Mouse (Mus musculus) embryonic stem cell, embryonic (primary cell): ENCODE results near the gene Zfand4.
"Not testable (repeated sequence)": the region's sequence is repeated elsewhere in the genome, so short reads cannot be mapped to it uniquely, and the experiment has no call there.

Source experiments
- CTCF ChIA-PET, 4 experiments: fragments of 300-600 bp in 2 of 4; fragments of 350-600 bp in 2 of 4; sonication (Branson Sonifier 250); formaldehyde crosslinking; loops; one replicate each; lab custom pipeline; 2022; ENCODE audit warnings: inconsistent platforms in 2 of 4; lab: Charles Lee
- POLR2A ChIA-PET, 4 experiments: fragments of 300-600 bp in 2 of 4; fragments of 350-600 bp in 2 of 4; sonication (Branson Sonifier 250); formaldehyde crosslinking; loops; one replicate each; lab custom pipeline; 2022; ENCODE audit warnings: antibody characterized with exemption in 4 of 4, inconsistent platforms in 1 of 4; lab: Charles Lee

Zfand4 gene

GRCm38 (mm10) chr6:116264018-116264651 lies at the start of gene Zfand4:
Gene Zfand4 (plus strand): TSS chr6:116264222.
- CTCF ChIA-PET, result interaction anchor here in 2 of 4 experiments (0.5 to 1.0 kb wide), 3 partner anchors 35 to 1689 kb away, joined by 3 to 5 read pairs (median 5); no protein-coding TSS in a partner anchor
- POLR2A ChIA-PET, result interaction anchor here (0.9 to 3.5 kb wide), 25 partner anchors 9 to 648 kb away, joined by 3 to 30 read pairs (median 5); partner anchors contain the start of genes Washc2 (in 4 of the 4) and Tmcc1 (in 1 of the 4)

GRCm38 (mm10) chr6:116227767-116228166 lies 36.3 kb upstream of the Zfand4 start:
- ChIA-PET POLR2A (interaction anchor here in 2 of 4 experiments (0.8 to 5.7 kb wide), 10 partner anchors 10 to 36 kb away, joined by 3 to 39 read pairs (median 8); partner anchors contain the start of genes Washc2 (in 2 of the 2) and Zfand4 (in 1 of the 2)), CTCF (interaction anchor here in 3 of 4 experiments (0.6 to 2.0 kb wide), 8 partner anchors 16 to 381 kb away, joined by 3 to 8 read pairs (median 6); partner anchors contain the start of genes Washc2 (in 2 of the 3), Ift122 (in 1 of the 3) and Mbd4 (in 1 of the 3))

- ChIA-PET CTCF (interaction anchor here (0.5 to 2.0 kb wide), 18 partner anchors 10 to 403 kb away, joined by 3 to 13 read pairs (median 4); partner anchors contain the start of genes Washc2 (in 2 of the 4), Ift122 (in 1 of the 4), Mbd4 (in 1 of the 4) and Zfand4 (in 1 of the 4)), POLR2A (interaction anchor here in 3 of 4 experiments (0.6 to 5.7 kb wide), 12 partner anchors 9 to 397 kb away, joined by 3 to 39 read pairs (median 5); partner anchors contain the start of genes Washc2 (in 2 of the 3) and Zfand4 (in 2 of the 3))
Observed at GRCm38 (mm10) chr6:116228785-116229525, 35.1 kb upstream of the Zfand4 start.

DNA sequence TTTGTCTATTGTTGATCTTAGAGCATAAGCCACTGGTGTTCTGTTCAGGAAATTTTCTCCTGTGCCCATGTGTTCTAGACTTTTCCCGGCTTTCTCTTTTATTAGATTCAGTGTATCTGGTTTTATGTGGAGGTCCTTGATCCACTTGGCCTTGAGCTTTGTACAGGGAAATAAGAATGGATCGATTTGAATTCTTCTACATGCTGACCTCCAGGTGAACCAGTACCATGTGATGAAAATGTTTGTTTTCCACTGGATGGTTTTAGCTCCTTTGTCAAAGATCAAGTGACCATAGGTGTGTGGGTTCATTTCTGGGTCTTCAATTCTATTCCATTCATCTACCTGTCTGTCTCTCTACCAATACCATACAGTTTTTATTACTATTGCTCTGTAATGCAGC lies 29.2 kb upstream of the Zfand4 start:
- CTCF ChIA-PET, result not testable (repeated sequence)
- POLR2A ChIA-PET, result interaction anchor here in 2 of 4 experiments (1.2 to 2.0 kb wide), 2 partner anchors 16 to 90 kb away, joined by 3 to 5 read pairs; no protein-coding TSS in a partner anchor

GRCm38 (mm10) chr6:116235336-116235735 lies 28.7 kb upstream of the Zfand4 start:
- POLR2A ChIA-PET, result interaction anchor here in 1 of 4 experiments (1.2 kb wide), 1 partner anchor 90 kb away, joined by 3 read pairs; no protein-coding TSS in a partner anchor
- CTCF ChIA-PET, result no interaction called here

- POLR2A ChIA-PET, result no interaction called here
- CTCF ChIA-PET, result no interaction called here
Observed at GRCm38 (mm10) chr6:116238083-116238482, 25.9 kb upstream of the Zfand4 start.

DNA sequence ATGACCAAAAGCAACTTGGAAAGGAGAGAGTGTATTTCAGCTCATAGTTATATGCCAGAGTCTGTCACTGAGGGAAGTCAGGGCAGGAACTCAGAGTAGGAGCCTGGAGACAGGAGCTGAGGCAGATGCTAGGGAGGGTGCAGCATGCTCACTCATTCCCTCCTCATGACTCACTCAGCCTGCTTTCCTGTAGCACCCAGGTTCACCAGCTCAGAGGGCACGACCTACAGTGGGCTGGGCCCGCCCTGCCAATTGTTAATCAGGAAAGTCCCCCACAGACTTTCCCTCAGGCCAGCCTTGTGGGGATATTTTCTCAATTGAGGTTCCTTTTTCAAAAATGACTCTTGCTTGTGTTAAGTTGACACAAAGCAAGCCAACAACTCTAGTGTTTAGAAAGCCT lies 23.7 kb upstream of the Zfand4 start:
- POLR2A ChIA-PET, result interaction anchor here in 2 of 4 experiments (0.7 to 2.4 kb wide), 7 partner anchors 9 to 33 kb away, joined by 3 to 9 read pairs (median 4); partner anchors contain the start of genes Washc2 (in 1 of the 2) and Zfand4 (in 1 of the 2)
- CTCF ChIA-PET, result interaction anchor here in 2 of 4 experiments (1.3 to 1.8 kb wide), 2 partner anchors 11 to 12 kb away, joined by 4 to 6 read pairs; no protein-coding TSS in a partner anchor

- CTCF ChIA-PET, result interaction anchor here in 1 of 4 experiments (0.6 kb wide), 1 partner anchor 78 kb away, joined by 3 read pairs; no protein-coding TSS in a partner anchor
- POLR2A ChIA-PET, result interaction anchor here in 1 of 4 experiments (1.0 to 1.1 kb wide), 2 partner anchors 11 to 14 kb away, joined by 3 read pairs; no protein-coding TSS in a partner anchor
Observed at GRCm38 (mm10) chr6:116259649-116260048, 4.4 kb upstream of the Zfand4 start.

DNA sequence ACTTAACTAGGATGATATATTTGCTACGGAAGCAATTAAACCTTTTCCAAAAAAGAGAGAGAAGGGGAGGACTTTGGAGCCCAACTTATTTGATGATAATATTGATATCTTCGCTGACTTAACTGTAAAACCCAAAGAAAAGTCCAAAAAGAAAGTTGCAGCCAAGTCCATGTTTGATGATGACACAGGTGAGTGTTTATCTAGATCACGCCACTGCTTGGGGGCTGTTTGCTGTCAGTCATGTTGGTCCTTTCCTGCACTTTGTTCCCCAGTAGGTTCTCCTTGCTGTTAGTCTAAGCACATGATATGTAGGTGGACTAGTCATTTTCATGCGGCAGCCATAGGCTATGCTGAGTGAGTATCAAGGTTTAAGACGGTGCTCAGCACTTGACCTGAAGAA lies 3.5 kb upstream of the Zfand4 start:
- ChIA-PET POLR2A (interaction anchor here in 1 of 4 experiments (1.6 kb wide), 1 partner anchor 33 kb away, joined by 4 read pairs; no protein-coding TSS in a partner anchor), CTCF (interaction anchor here in 1 of 4 experiments (1.1 kb wide), 1 partner anchor 32 kb away, joined by 4 read pairs; no protein-coding TSS in a partner anchor)

- ChIA-PET POLR2A (interaction anchor here in 3 of 4 experiments (0.6 to 3.5 kb wide), 8 partner anchors 8 to 108 kb away, joined by 3 to 30 read pairs (median 4); partner anchors contain the start of gene Washc2 (in 2 of the 3)), CTCF (no interaction called here)
Observed at GRCm38 (mm10) chr6:116262824-116263223, 1.2 kb upstream of the Zfand4 start.

DNA sequence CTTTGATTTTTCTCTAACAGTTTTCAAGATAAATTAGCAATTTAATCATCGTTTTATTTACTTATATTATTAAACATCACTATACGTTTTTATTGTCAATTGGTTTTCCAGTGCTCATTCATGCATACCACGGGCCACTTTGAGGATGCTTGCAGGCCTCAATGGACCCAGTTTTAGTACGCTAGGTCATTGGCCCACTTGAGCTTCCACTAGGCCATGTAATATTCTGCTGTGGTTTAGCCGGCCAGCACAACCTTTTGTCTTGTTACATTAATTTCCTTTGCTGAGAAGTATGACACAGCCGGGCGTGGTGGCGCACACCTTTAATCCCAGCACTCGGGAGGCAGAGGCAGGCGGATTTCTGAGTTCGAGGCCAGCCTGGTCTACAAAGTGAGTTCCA lies 814 bp downstream of the Zfand4 start:
- POLR2A ChIA-PET, result interaction anchor here in 2 of 4 experiments (0.5 to 3.5 kb wide), 14 partner anchors 11 to 268 kb away, joined by 3 to 30 read pairs (median 6); partner anchors contain the start of genes Washc2 (in 2 of the 2) and Tmcc1 (in 1 of the 2)
- CTCF ChIA-PET, result no interaction called here

DNA sequence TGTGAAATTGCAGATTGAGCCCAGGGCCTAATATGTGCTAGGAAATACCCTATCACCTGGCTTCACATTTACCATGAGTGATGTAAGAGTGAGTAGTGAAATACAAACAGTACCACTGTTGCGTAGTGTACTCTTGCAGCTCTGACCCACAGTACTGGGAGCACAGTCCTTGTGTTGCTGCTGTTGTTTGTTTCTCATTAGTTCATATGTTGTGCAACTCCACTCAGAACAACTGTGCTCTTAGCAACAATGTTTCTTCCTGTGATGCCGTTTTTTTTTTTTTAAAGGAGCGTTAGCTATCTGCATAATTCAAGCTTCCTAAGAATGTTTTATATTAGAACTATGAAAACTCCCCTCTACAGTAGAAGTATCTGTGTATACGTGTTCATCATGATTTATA lies 1.6 kb downstream of the Zfand4 start:
- CTCF ChIA-PET, result interaction anchor here in 3 of 4 experiments (0.6 to 1.9 kb wide), 4 partner anchors 9 to 67 kb away, joined by 3 to 8 read pairs (median 6); no protein-coding TSS in a partner anchor
- POLR2A ChIA-PET, result interaction anchor here in 3 of 4 experiments (0.9 to 2.3 kb wide), 8 partner anchors 9 to 72 kb away, joined by 3 to 14 read pairs (median 5); partner anchors contain the start of genes Tmcc1 (in 2 of the 3) and Washc2 (in 1 of the 3)

DNA sequence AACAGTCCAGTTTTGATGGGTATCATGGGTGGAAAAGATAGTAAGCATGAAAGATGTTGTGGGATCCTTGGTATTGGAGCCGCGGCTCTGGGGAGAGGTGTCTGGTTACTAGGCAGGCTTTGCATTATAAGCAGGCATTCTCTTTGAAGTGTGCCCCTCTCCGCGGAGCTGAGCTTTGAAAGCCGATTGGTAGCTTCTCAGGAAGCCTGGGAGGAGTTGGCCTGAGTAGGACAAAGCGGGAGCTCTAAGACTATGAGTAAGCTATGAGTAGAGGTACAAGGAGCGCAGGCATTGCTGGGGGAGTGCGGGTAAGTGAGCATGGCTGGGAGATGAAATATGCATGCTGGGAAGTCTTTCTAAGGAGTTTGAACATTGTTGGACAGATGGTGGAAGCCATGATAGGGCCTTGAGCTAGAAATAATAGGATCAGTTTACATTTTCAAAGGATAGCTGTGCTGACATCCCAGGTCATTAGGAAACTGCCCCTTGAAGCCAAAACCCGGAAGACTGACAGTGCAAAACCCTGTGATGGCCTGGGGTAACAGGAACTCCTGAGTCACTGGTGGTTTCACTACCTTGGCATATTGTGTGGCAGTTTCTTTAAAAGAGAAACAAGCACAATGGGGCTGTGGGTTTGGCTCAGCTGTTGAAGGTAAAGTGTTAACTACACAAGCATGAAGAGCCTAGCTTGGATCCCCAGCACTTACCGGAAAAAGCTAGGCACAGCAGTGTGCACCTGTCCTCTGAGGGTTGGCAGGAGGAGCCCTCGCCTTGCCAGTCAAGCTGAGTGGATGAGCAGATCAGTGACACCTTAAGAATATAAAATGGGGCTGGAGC lies 2.5 kb downstream of the Zfand4 start:
- POLR2A ChIA-PET, result interaction anchor here in 3 of 4 experiments (0.6 to 2.3 kb wide), 17 partner anchors 10 to 404 kb away, joined by 3 to 14 read pairs (median 4); partner anchors contain the start of genes Tmcc1 (in 2 of the 3) and Washc2 (in 2 of the 3)
- CTCF ChIA-PET, result interaction anchor here (0.6 to 1.9 kb wide), 12 partner anchors 9 to 378 kb away, joined by 3 to 8 read pairs (median 4); no protein-coding TSS in a partner anchor

- POLR2A ChIA-PET, result interaction anchor here in 2 of 4 experiments (0.6 to 2.3 kb wide), 9 partner anchors 15 to 569 kb away, joined by 3 to 14 read pairs (median 5); partner anchors contain the start of genes Tmcc1 (in 2 of the 2) and Washc2 (in 2 of the 2)
- CTCF ChIA-PET, result interaction anchor here (0.6 to 1.9 kb wide), 12 partner anchors 8 to 378 kb away, joined by 3 to 8 read pairs (median 4); no protein-coding TSS in a partner anchor
Observed at GRCm38 (mm10) chr6:116267110-116267423, 3.0 kb downstream of the Zfand4 start.

- CTCF ChIA-PET, result interaction anchor here in 1 of 4 experiments (1.0 kb wide), 1 partner anchor 9 kb away, joined by 3 read pairs; no protein-coding TSS in a partner anchor
Observed at GRCm38 (mm10) chr6:116275695-116276094, 11.7 kb downstream of the Zfand4 start.

GRCm38 (mm10) chr6:116278679-116279317 lies 14.8 kb downstream of the Zfand4 start:
- ChIA-PET CTCF (interaction anchor here in 1 of 4 experiments (1.0 kb wide), 1 partner anchor 81 kb away, joined by 3 read pairs; no protein-coding TSS in a partner anchor), POLR2A (interaction anchor here in 1 of 4 experiments (0.9 kb wide), 1 partner anchor 71 kb away, joined by 3 read pairs; the partner anchor contains the start of gene Washc2)

More at GRCm38 (mm10) chr6:116275695-116276094, 11.7 kb downstream of the Zfand4 start:
- POLR2A ChIA-PET, result interaction anchor here in 2 of 4 experiments (0.6 to 1.4 kb wide), 3 partner anchors 30 to 122 kb away, joined by 3 read pairs; partner anchors contain the start of gene Washc2 (in 1 of the 2)
